Mouse (Mus musculus) E14TG2a.4 (cell line): ENCODE results near the gene Cass4.

Experiments
- CTCF ChIP-seq: conservative IDR thresholded peaks from 2 replicates; pipeline ENCODE4 v1.5.1; 2014; ENCODE audit warnings: low read length
- NANOG ChIP-seq: IDR thresholded peaks from 2 replicates; pipeline ENCODE4 v1.6.1; 2014; ENCODE audit warnings: borderline replicate concordance, low read length, mixed read lengths
- POU5F1 ChIP-seq: IDR thresholded peaks from 2 replicates; pipeline ENCODE4 v1.6.1; 2014; ENCODE audit warnings: low read length, borderline replicate concordance

DNA sequence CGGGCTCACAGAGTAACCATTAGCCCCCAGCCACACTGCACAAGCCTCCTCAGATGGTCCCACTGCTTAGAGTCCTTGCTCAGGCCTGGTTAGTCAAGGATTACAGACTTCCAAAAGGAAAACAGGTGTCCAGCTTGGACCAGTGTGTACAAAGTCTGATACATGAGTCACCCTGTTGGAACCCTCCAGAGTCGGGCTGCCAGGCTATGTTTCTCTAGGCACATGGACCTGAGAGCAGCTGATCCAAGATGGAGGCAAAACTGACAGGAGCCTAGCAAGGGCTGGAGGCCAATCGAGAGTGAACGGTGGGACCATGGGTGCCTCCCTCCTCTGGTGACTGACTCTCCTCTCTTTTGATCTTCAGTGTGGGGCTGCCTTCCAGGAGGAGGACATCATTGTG lies 69.2 kb downstream of the Cass4 start:
- TF ChIP-seq CTCF: no peak
- TF ChIP-seq POU5F1: no peak
- no peak for TF ChIP-seq NANOG
